Mouse (Mus musculus) forebrain, embryonic 12.5 days (tissue): ENCODE results near the gene Stra6. TPM values are rescaled to one million over a fixed set of nuclear protein-coding genes. Genes with fewer than 3 reads are reported as not detected.

Experiments
- ATAC-seq: fragments of 200-750 bp; cut with Nextera tagmentation; 2 replicates; pipeline ENCODE4 v1.8.0; 2017; ENCODE audit warnings: moderate TSS enrichment; ENCODE audit not compliant: low FRiP score
- H3K27ac ChIP-seq: fragments of 300-500 bp; sonication (generic); 2 replicates; pipeline ENCODE4 v1.5.1; 2016; ENCODE audit warnings: mild to moderate bottlenecking
- H3K27me3 ChIP-seq: fragments of 300-500 bp; sonication (generic); 2 replicates; pipeline ENCODE4 v1.6.1; 2016; ENCODE audit warnings: mild to moderate bottlenecking
- H3K36me3 ChIP-seq: fragments of 300-500 bp; sonication (generic); replicated peaks from 2 replicates; pipeline ENCODE4 v1.6.1; 2016; ENCODE audit warnings: mild to moderate bottlenecking
- H3K4me1 ChIP-seq: fragments of 300-500 bp; sonication (generic); 2 replicates; pipeline ENCODE4 v1.6.1; 2016
- H3K4me2 ChIP-seq: fragments of 300-500 bp; sonication (generic); 2 replicates; pipeline ENCODE4 v1.6.1; 2016; ENCODE audit warnings: mild to moderate bottlenecking, moderate library complexity
- H3K4me3 ChIP-seq: fragments of 300-500 bp; sonication (generic); replicated peaks from 2 replicates; pipeline ENCODE4 v1.5.1; 2016; ENCODE audit warnings: mild to moderate bottlenecking
- H3K9ac ChIP-seq: fragments of 300-500 bp; sonication (generic); 2 replicates; pipeline ENCODE4 v1.6.1; 2016; ENCODE audit warnings: mild to moderate bottlenecking
- H3K9me3 ChIP-seq: fragments of 300-500 bp; sonication (generic); 2 replicates; pipeline ENCODE4 v1.6.1; 2016
- WGBS: fragments of 180-500 bp; shearing (Covaris S2); methylation state at CpG from one replicate; pipeline ENCODE4 v1.1.7; 2016; 5-methylcytosine and 5-hydroxymethylcytosine counted together
- polyA plus RNA-seq: library from polyadenylated mRNA; unstranded; fragments of >200 nt; fragmentation: Nextera tagmentation; extraction: Ambion mirVana; gene quantifications from 2 replicates; pipeline ENCODE4 v1.2.1, GENCODE M21; 2016

The Stra6 gene
- polyA plus RNA-seq, 1 experiment from 2014 or later, result 11.6 TPM

DNA sequence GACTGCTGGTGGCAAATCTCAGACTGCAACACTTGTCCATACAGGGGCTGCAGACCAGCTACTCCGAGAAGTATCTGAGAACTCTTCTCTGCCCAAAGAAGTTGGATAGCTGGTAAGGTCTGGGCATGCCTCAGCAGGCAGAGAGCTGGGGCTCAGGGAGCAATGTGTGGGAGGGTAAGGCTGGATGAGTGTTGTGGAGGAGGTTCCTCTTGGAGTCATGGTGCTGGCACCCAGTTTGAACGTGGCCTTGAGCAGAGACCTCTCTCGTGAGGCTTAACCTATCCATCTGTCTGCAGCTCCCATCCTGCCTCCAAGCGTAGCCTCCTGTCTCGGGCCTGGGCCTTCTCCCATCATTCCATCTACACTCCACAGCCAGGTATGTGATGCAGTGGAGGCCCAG, 81.8 kb downstream of the Stra6 start:
- H3K4me3 ChIP-seq, result no peak overlapping the region
- H3K4me1 ChIP-seq, result peaks cover 20% of the 10 kb centered on the region
- no peak overlapping the region for H3K27ac ChIP-seq
- no peaks in the 10 kb centered on the region for H3K9me3 ChIP-seq
- WGBS, result 91% methylated on average over 5 of the region's 5 CpGs
- H3K36me3 ChIP-seq, result no peaks in the 10 kb centered on the region
- no peaks in the 10 kb centered on the region for H3K27me3 ChIP-seq
- H3K9ac ChIP-seq, result no peak overlapping the region
- no peak overlapping the region for H3K4me2 ChIP-seq
- no peak for ATAC-seq

DNA sequence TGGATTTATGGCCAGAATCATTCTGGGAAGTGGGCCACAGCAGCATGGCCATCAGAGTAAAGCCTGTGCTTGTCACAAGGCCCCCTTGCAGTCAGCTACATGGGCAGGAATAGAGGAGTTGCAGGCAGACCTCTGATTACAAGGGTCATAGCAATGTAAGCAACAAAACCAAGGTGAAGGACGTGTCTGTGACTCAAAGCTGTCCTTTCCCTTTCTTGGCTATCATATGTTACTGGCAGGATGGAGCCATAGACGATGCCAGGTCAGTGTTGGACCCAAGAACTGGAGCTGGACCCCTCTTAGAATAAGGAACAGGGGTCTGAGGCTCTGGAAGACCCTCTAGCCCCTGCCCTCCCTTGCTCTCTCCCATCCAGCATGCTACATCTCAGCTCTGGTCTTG, 85.2 kb downstream of the Stra6 start:
- 77% methylated on average over 2 of the region's 2 CpGs for WGBS
- peaks cover 15% of the 10 kb centered on the region for H3K4me1 ChIP-seq
- H3K36me3 ChIP-seq, result no peaks in the 10 kb centered on the region
- no peak overlapping the region for H3K4me2 ChIP-seq
- no peaks in the 10 kb centered on the region for H3K27me3 ChIP-seq
- H3K9ac ChIP-seq, result no peak overlapping the region
- H3K27ac ChIP-seq, result no peak overlapping the region
- no peaks in the 10 kb centered on the region for H3K9me3 ChIP-seq
- ATAC-seq, result no peak
- H3K4me3 ChIP-seq, result no peak overlapping the region

DNA sequence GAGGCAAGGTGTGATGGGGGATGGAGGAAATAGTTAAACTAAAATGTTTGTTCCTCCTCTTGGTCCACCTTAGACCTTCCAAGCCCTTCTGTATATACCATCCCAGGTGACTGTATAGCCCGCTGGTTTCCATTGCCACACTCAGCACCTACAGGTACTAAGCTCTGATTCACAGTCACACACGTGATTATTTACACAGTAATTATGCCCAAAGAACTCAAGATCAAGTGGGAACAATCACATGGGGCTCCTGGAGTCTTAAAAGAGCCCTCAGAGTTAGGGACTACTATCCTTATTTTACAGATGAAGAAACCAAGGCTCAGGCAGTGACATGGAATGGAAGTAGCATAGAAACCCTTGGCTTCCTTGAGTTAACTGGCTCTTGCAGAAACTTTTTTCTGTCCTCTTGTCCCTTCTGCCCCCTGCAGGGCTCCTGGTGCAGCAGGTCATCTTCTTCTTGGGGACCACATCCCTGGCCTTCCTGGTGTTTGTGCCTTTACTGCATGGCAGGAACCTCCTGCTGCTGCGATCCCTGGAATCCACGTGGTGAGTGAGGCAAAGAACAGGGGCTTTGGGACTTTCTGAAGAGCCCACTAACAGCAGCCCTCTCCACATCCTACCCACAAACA, 87.3 kb downstream of the Stra6 start:
- Histone ChIP-seq H3K9me3 (no peaks in the 10 kb centered on the region), H3K4me1 (peaks cover 9% of the 10 kb centered on the region), H3K4me2 (no peak overlapping the region), H3K27ac (no peak overlapping the region), H3K27me3 (no peaks in the 10 kb centered on the region), H3K9ac (no peak overlapping the region), H3K4me3 (no peak overlapping the region), H3K36me3 (no peaks in the 10 kb centered on the region)
- no peak for ATAC-seq
- WGBS, result 82% methylated on average over 4 of the region's 4 CpGs

DNA sequence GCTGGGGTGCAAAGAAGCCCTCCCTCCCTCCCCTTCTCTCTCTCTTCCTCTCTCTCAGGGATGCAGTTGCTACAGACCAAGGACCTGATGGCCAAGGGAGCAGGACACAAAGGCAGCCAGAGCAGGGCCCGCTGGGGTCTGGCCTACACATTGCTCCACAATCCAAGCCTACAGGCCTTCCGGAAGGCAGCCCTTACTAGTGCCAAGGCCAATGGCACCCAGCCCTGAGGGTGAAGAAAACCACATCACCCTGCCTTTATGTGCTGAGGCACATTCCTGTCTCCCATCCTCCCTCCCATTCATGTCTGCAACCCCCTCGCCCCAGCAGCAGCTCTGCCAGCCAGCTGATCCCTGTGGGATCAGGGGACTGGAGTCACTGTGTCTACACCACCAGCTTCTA, 89.5 kb downstream of the Stra6 start:
- no peaks in the 10 kb centered on the region for H3K9me3 ChIP-seq
- H3K36me3 ChIP-seq, result no peaks in the 10 kb centered on the region
- H3K27me3 ChIP-seq, result no peaks in the 10 kb centered on the region
- ATAC-seq, result no peak
- 0 out of 2 replicates have a peak overlapping the region, but pooled peaks have one; percentile 1 for H3K27ac ChIP-seq
- peaks cover 9% of the 10 kb centered on the region for H3K4me1 ChIP-seq
- no peak overlapping the region for H3K4me2 ChIP-seq
- no peak overlapping the region for H3K9ac ChIP-seq
- WGBS, result 81% methylated on average over 3 of the region's 3 CpGs
- no peak overlapping the region for H3K4me3 ChIP-seq

DNA sequence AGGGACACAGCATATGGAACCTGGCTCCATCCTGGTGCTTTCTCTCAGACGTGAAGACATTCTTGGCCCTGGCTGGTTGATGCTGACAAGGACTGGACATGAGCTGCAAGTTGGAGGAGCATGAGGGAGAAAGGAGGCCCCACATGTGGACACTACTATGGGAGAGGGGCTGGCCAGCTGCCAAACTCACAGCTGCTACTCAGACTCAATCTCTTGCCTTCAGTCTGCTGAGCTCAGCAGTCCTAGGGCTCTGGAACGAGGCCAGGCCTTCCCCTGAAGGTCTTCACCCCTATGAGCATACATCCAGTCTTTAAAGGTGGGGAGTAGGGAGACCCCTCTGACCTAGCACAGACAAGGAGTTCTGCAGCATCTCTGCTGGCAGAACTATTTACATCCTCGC, 91.8 kb downstream of the Stra6 start:
- no peaks in the 10 kb centered on the region for H3K9me3 ChIP-seq
- H3K27ac ChIP-seq, result peak overlapping the region; percentile 21
- H3K4me1 ChIP-seq, result peaks cover 18% of the 10 kb centered on the region
- WGBS, result 69% methylated on average over 3 of the region's 3 CpGs
- no peak overlapping the region for H3K4me2 ChIP-seq
- H3K9ac ChIP-seq, result no peak overlapping the region
- H3K36me3 ChIP-seq, result no peaks in the 10 kb centered on the region
- H3K4me3 ChIP-seq, result no peak overlapping the region
- H3K27me3 ChIP-seq, result no peaks in the 10 kb centered on the region
- no peak for ATAC-seq

DNA sequence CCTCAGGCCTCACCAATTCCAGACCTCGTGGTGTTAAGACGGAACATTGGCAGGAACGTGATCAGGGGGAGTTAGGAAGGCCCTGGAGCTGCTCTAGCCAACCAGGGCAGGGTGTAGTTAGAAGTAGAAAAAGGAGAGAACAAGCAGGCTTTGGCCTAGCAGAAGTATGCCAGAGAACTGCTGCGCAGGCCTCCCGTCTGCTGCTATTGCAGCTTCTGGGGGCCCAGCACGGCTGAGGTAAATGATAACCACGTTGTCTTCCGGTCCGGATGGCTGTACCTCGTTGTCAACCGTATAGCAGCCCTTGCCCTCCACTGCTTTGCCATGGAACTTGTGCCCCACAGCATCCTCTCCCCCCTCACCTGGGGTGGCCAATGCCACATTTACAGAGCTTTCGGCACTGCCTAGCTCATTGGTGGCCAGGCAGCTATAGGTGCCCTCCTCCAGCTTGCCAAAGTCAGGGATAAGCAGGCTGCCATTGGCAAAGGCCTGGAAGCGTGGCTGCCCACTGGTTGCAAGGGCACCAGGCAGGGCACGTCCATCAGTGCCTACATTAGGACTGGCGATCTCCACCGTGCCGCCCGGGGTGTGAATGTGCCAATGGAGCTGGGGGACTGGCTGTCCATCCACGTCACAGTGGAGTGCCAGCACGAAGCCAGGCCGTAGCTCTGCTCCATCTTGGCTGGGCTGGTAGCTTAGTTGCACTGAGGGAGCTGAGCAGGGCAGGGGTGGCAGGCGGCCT, 93.4 kb downstream of the Stra6 start:
- Histone ChIP-seq H3K4me2 (no peak overlapping the region), H3K9ac (no peak overlapping the region), H3K36me3 (no peaks in the 10 kb centered on the region), H3K4me1 (peaks cover 18% of the 10 kb centered on the region), H3K27me3 (no peaks in the 10 kb centered on the region), H3K4me3 (no peak overlapping the region), H3K9me3 (no peaks in the 10 kb centered on the region), H3K27ac (no peak overlapping the region)
- WGBS, result 90% methylated on average over 22 of the region's 22 CpGs
- 0 out of 2 replicates have a peak, but pooled peaks have one; percentile 20 for ATAC-seq

DNA sequence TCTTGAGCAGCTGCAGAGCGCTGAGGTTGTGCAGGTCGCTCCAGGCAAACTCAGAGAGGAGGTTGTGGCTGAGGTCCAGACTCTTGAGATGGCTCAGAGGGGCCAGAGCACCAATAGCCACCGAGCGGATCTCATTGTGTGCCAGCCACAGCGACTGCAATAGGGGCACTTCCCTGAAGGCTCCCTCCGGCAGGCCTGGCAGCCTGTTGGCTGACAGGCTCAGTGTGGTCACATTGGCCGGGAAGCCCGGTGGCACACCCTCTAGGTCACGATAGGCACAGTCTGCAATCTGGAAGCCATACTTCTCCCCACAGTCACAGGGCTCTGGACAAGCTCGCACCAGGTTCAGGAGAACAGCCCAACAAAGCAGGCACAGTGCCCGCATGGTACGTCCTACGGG, 94.2 kb downstream of the Stra6 start:
- H3K9me3 ChIP-seq, result no peaks in the 10 kb centered on the region
- H3K36me3 ChIP-seq, result no peaks in the 10 kb centered on the region
- no peak overlapping the region for H3K4me2 ChIP-seq
- WGBS, result 85% methylated on average over 13 of the region's 13 CpGs
- H3K27me3 ChIP-seq, result no peaks in the 10 kb centered on the region
- no peak overlapping the region for H3K9ac ChIP-seq
- H3K4me1 ChIP-seq, result peaks cover 18% of the 10 kb centered on the region
- no peak for ATAC-seq
- peak overlapping the region; percentile 54; the same call in 1 of the 2 replicates for H3K27ac ChIP-seq
- H3K4me3 ChIP-seq, result no peak overlapping the region

DNA sequence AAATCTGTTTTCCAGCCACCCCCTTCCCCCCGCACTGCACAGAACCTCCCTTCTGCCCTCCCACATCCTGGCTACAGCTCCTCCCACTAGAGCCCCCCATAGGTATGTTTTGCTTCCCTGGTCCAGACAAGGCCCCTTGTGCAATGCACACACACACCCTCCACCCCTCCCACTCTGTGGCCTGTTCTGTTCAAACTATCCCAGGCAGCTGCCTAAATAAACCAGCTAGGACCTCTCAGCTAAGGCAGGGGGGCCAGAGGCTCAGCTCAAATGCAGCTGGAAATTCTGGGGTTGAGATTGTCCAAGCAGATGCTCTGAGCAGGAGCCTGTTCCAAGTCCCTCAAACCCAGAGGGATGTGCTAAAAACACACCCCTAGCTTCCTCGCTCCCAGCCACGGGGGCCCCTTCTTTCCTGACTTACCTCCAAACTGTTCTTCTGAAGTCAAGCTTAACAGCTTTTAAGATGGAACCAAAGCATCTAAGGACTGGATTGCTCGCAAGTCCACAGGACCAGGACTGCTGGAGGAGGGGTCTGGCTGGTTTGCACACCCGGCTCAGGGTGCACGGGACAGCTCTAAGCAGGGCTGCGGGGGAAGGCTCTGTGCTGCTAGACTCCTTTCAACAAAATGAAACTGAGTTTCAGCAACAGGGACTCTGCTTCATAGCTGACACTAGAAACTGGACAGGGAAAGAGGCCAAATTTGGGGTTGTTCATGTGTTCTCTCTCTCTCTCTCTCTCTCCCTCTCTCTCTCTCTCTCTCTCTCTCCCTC, 95.1 kb downstream of the Stra6 start:
- Histone ChIP-seq H3K9ac (peak overlapping the region; percentile 33; the same call in 1 of the 2 replicates), H3K36me3 (no peaks in the 10 kb centered on the region), H3K4me3 (no peak overlapping the region), H3K4me1 (peaks cover 18% of the 10 kb centered on the region), H3K27me3 (no peaks in the 10 kb centered on the region), H3K4me2 (no peak overlapping the region), H3K27ac (peak overlapping the region; percentile 54), H3K9me3 (no peaks in the 10 kb centered on the region)
- ATAC-seq, result no peak
- 44% methylated on average over 7 of the region's 7 CpGs for WGBS

DNA sequence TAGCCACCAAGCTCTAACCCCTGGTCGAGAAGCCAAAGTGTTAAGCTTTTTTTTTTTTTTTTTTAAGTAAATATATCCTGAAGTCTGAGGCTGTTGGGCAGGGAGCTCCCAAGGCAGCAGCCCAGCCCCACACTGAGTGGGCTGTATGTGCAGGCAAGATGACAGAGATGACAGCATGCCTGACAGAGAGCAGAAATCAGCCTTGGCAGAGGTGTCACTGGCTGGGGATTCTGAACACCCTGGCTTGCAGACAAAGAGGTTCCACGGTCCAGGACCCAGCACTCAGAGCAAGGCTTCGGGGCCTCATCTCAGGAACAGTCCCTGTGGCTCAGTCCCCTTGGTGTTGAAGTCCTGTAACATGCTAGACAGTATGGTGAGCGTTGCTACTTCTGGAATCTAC, 96.3 kb downstream of the Stra6 start:
- no peak overlapping the region for H3K9ac ChIP-seq

DNA sequence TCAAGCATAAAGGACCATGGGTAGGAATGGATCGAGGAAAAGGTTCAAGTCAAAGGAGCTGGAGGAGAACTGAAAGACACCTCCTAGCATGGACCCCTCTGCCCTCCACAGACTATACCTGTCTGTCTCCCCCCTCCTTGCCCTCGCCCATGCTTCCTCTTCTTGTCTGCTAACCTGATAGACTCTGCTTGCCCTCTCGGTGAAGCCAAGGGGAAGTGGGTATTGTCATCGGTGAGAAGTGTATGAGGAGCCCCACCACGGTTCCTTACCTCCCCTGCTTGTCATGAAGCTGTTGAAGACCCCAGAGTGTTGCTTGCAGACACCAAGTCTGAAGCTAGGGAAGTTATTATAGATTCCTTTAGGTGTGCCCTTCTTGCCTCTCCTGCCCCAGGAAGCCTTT, 96.7 kb downstream of the Stra6 start:
- WGBS, result 80% methylated on average over 5 of the region's 5 CpGs
- no peaks in the 10 kb centered on the region for H3K27me3 ChIP-seq
- no peaks in the 10 kb centered on the region for H3K36me3 ChIP-seq
- no peak overlapping the region for H3K4me3 ChIP-seq
- peaks cover 13% of the 10 kb centered on the region for H3K4me1 ChIP-seq
- no peak for ATAC-seq
- H3K9me3 ChIP-seq, result no peaks in the 10 kb centered on the region
- no peak overlapping the region for H3K27ac ChIP-seq
- no peak overlapping the region for H3K9ac ChIP-seq
- H3K4me2 ChIP-seq, result no peak overlapping the region

More for the DNA sequence above, 96.3 kb downstream of the Stra6 start:
- ATAC-seq, result no peak
- Histone ChIP-seq H3K4me2 (no peak overlapping the region), H3K4me3 (no peak overlapping the region), H3K9me3 (no peaks in the 10 kb centered on the region), H3K27me3 (no peaks in the 10 kb centered on the region), H3K27ac (no peak overlapping the region), H3K36me3 (no peaks in the 10 kb centered on the region), H3K4me1 (peaks cover 18% of the 10 kb centered on the region)
- 74% methylated on average over 4 of the region's 4 CpGs for WGBS

DNA sequence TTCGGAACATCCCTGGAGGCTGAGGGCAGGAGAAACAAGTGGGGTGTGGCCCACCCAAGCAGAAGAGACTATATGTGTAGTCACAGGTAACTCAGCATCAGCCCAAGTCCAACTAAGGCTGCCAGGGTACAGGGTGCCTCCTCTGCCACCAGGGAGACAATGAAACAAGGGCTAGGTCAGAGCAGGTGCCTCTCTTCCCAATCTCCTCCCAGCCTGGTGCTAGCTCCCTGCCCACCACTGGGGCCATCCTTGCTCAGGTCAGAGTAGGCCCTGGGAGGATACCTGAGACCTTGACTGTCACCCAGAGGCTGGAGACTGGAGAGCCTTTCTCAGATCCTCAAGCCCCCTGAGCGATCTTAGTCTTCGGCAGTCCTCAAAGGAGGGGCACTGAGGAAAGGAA, 98.6 kb downstream of the Stra6 start:
- H3K4me3 ChIP-seq, result no peak overlapping the region
- H3K36me3 ChIP-seq, result no peaks in the 10 kb centered on the region
- H3K9me3 ChIP-seq, result no peaks in the 10 kb centered on the region
- no peaks in the 10 kb centered on the region for H3K27me3 ChIP-seq
- 87% methylated on average over 3 of the region's 3 CpGs for WGBS
- peaks cover 9% of the 10 kb centered on the region for H3K4me1 ChIP-seq
- no peak overlapping the region for H3K9ac ChIP-seq
- H3K27ac ChIP-seq, result no peak overlapping the region
- no peak overlapping the region for H3K4me2 ChIP-seq
- ATAC-seq, result no peak

DNA sequence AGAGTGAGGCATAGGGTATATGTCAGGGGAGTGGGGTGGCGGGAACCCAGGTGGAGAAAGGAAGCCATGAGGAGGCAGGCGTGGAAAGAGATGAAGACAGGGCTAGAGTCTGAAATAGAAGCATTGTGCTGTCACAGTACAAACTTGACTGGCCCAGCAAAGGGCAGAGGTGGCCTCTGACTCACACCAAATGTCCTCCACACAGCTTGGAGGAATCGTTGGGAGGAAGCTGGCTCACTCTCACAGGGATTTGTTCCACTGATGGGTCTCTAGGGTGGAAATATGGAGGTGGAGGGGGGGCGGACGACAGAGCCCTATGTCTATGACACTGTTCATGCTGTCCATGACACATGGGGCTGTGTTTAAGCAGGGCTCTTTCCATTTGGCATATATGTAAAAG, 99.6 kb downstream of the Stra6 start:
- Histone ChIP-seq H3K27ac (no peak overlapping the region), H3K9ac (no peak overlapping the region), H3K9me3 (no peaks in the 10 kb centered on the region), H3K4me3 (no peak overlapping the region), H3K4me2 (no peak overlapping the region), H3K36me3 (no peaks in the 10 kb centered on the region), H3K4me1 (peaks cover 9% of the 10 kb centered on the region), H3K27me3 (no peaks in the 10 kb centered on the region)
- 81% methylated on average over 5 of the region's 5 CpGs for WGBS
- ATAC-seq, result no peak
